Mouse (Mus musculus) liver, embryonic 14.5 days (tissue): ENCODE measurements around the gene Il1f8. TPM values are rescaled to one million over a fixed set of nuclear protein-coding genes. Genes with fewer than 3 reads are reported as not detected.
"Not testable (repeated sequence)": the region's sequence is repeated elsewhere in the genome, so short reads cannot be mapped to it uniquely, and the experiment has no call there.

Source experiments
- ATAC-seq: fragments of 200-750 bp; cut with Nextera tagmentation; 2 replicates; pipeline ENCODE4 v1.8.0; 2017; ENCODE audit warnings: moderate number of reproducible peaks, mild to moderate bottlenecking, moderate library complexity; ENCODE audit not compliant: insufficient read depth
- DNase-seq, 3 experiments: peaks; one replicate each; pipeline ENCODE4 v3.0.0-alpha.2; 2012 to 2013; ENCODE audit warnings: low read depth in 3 of 3, low spot score in 3 of 3
- H3K27ac ChIP-seq: fragments of 300-500 bp; sonication (generic); 2 replicates; pipeline ENCODE4 v1.5.1; 2014; ENCODE audit warnings: moderate library complexity, mild to moderate bottlenecking, control low read depth, inconsistent platforms
- H3K27me3 ChIP-seq: fragments of 300-500 bp; sonication (generic); 2 replicates; pipeline ENCODE4 v1.6.1; 2014; ENCODE audit warnings: mild to moderate bottlenecking, low read length, moderate library complexity; ENCODE audit not compliant: control insufficient read depth, insufficient read depth
- H3K36me3 ChIP-seq: fragments of 300-500 bp; sonication (generic); replicated peaks from 2 replicates; pipeline ENCODE4 v1.6.1; 2014; ENCODE audit warnings: low read depth; ENCODE audit not compliant: control insufficient read depth, insufficient read depth
- H3K4me1 ChIP-seq, 2 experiments: fragments of 200-500 bp in 1 of 2; fragments of 300-500 bp in 1 of 2; sonication (generic) in 1 of 2; replicated peaks; 2 replicates each; pipeline ENCODE4 v1.6.1; 2012 to 2014; ENCODE audit warnings: antibody characterized with exemption in 1 of 2, inconsistent platforms in 1 of 2, low read length in 1 of 2; ENCODE audit not compliant: control insufficient read depth in 2 of 2, insufficient read depth in 2 of 2
- H3K4me2 ChIP-seq: fragments of 300-500 bp; sonication (generic); 2 replicates; pipeline ENCODE4 v1.6.1; 2014; ENCODE audit warnings: low read depth, mild to moderate bottlenecking, control low read depth, moderate library complexity
- H3K4me3 ChIP-seq, 2 experiments: fragments of 200-500 bp in 1 of 2; fragments of 300-500 bp in 1 of 2; sonication (generic) in 1 of 2; 2 replicates each; pipeline ENCODE4 v1.5.1; 2012 to 2014; ENCODE audit warnings: low read depth in 2 of 2, low read length in 2 of 2, mild to moderate bottlenecking in 2 of 2, control low read depth in 1 of 2, inconsistent platforms in 1 of 2, moderate library complexity in 1 of 2; ENCODE audit not compliant: insufficient read depth in 1 of 2
- H3K9ac ChIP-seq: fragments of 300-500 bp; sonication (generic); replicated peaks from 2 replicates; pipeline ENCODE4 v1.6.1; 2014; ENCODE audit warnings: mild to moderate bottlenecking, control low read depth, moderate library complexity
- H3K9me3 ChIP-seq: fragments of 300-500 bp; sonication (generic); 2 replicates; pipeline ENCODE4 v1.6.1; 2016; ENCODE audit warnings: low read length, mixed read lengths; ENCODE audit not compliant: control insufficient read depth
- CTCF ChIP-seq: IDR thresholded peaks from 2 replicates; pipeline ENCODE4 v1.5.1; 2016; ENCODE audit warnings: antibody characterized with exemption, low read depth, control low read depth
- EP300 ChIP-seq: IDR thresholded peaks from 2 replicates; pipeline ENCODE4 v1.6.1; 2016; ENCODE audit warnings: antibody characterized with exemption, low read depth
- WGBS: fragments of 180-500 bp; shearing (Covaris S2); extraction: QIAGEN DNeasy Blood & Tissue Kit; methylation state at CpG from one replicate; pipeline ENCODE4 v1.1.7; 2014; ENCODE audit not compliant: insufficient replicate concordance; 5-methylcytosine and 5-hydroxymethylcytosine counted together
- polyA plus RNA-seq, 2 experiments: library from polyadenylated mRNA; depleted of rRNA in 1 of 2; stranded (reverse) in 1 of 2; unstranded in 1 of 2; fragments of >200 nt; fragmentation: Nextera tagmentation in 1 of 2; extraction: Ambion mirVana in 1 of 2; gene quantifications; 2 replicates each; pipeline versions ENCODE4 v1.2.1 to v1.2.3; 2012 to 2014

The Il1f8 gene
- polyA plus RNA-seq (2012; rRNA removed) (not detected in 2 replicates), polyA plus RNA-seq (2014; fragmentation: Nextera tagmentation; extraction: Ambion mirVana) (not detected in 2 replicates)

- H3K4me1 ChIP-seq, result no peaks in the 10 kb centered on the region
- no peak within 1 kb of the TSS for H3K27ac ChIP-seq
- no peaks in the 10 kb centered on the region for H3K9me3 ChIP-seq
- H3K9ac ChIP-seq, result no peak within 1 kb of the TSS
- TF ChIP-seq EP300, result no peak
- no peak for TF ChIP-seq CTCF
- no peaks in the 10 kb centered on the region for H3K36me3 ChIP-seq
- no peak within 1 kb of the TSS for H3K4me3 ChIP-seq
- no peak for ATAC-seq
- no peak within 1 kb of the TSS for H3K4me2 ChIP-seq
- 50% methylated on average over 2 of the region's 2 CpGs for WGBS
- no peaks in the 10 kb centered on the region for H3K27me3 ChIP-seq
- DNase-seq, result no peak
Observed at GRCm38 (mm10) chr2:24152861-24153260, at the start of gene Il1f8. Gene Il1f8 (plus strand): TSS chr2:24153161.

DNA sequence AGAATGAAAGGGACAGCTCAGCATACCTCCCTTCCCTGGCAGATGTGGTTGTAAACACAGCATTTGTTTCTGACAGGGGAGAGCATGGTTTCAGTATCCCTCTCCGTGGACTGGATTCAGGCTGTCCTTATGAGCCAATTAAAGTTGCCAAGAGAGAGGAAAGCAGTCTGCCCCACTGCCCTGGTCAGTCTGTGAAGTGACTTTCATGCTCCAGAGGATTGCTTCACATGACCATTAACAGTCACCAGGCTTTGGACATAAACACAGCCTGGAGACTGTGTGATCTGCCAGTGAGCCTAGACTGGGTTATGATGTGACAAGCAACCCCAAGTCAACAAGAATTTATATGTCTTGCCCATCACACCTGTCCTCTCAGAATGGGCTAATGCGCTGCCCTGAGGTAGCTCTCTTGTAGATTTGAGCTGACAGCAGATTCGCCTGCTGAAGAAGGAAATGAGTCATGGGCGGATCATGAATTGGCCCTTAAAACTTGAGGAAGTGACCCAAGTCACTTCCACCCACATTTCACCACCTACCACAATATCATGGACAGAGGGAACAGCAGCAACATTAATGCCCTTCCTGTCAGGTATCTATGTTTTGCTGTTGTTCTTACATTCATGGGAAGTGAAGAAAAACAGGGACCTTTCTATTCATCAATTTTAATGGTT lies 49.2 kb upstream of the Il1f8 start:
- H3K9me3 ChIP-seq, result no peaks in the 10 kb centered on the region
- H3K27ac ChIP-seq, result no peak overlapping the region
- TF ChIP-seq CTCF, result no peak
- TF ChIP-seq EP300, result no peak
- H3K4me2 ChIP-seq, result no peak overlapping the region
- no peaks in the 10 kb centered on the region for H3K27me3 ChIP-seq
- ATAC-seq (no peak), DNase-seq (no peak)
- H3K4me1 ChIP-seq, result no peaks in the 10 kb centered on the region
- H3K9ac ChIP-seq, result no peak overlapping the region
- WGBS, result 37% methylated on average over 4 of the region's 4 CpGs
- no peaks in the 10 kb centered on the region for H3K36me3 ChIP-seq
- no peak overlapping the region for H3K4me3 ChIP-seq

GRCm38 (mm10) chr2:24109085-24109484 lies 43.9 kb upstream of the Il1f8 start:
- TF ChIP-seq EP300 (no peak), CTCF (no peak)
- ATAC-seq, result no peak
- Histone ChIP-seq H3K36me3 (no peaks in the 10 kb centered on the region), H3K9me3 (no peaks in the 10 kb centered on the region), H3K4me2 (no peak overlapping the region), H3K4me3 (no peak overlapping the region), H3K4me1 (no peaks in the 10 kb centered on the region), H3K27ac (no peak overlapping the region), H3K27me3 (no peaks in the 10 kb centered on the region), H3K9ac (no peak overlapping the region)
- DNase-seq, result no peak

- no peaks in the 10 kb centered on the region for H3K27me3 ChIP-seq
- no peak overlapping the region for H3K4me2 ChIP-seq
- no peaks in the 10 kb centered on the region for H3K36me3 ChIP-seq
- no peak for TF ChIP-seq CTCF
- no peak for TF ChIP-seq EP300
- H3K9me3 ChIP-seq, result no peaks in the 10 kb centered on the region
- no peak overlapping the region for H3K27ac ChIP-seq
- no peak overlapping the region for H3K4me3 ChIP-seq
- no peaks in the 10 kb centered on the region for H3K4me1 ChIP-seq
- WGBS, result 53% methylated on average over 1 of the region's 1 CpGs
- DNase-seq (no peak), ATAC-seq (no peak)
- no peak overlapping the region for H3K9ac ChIP-seq
Observed at GRCm38 (mm10) chr2:24134373-24134772, 18.6 kb upstream of the Il1f8 start.

DNA sequence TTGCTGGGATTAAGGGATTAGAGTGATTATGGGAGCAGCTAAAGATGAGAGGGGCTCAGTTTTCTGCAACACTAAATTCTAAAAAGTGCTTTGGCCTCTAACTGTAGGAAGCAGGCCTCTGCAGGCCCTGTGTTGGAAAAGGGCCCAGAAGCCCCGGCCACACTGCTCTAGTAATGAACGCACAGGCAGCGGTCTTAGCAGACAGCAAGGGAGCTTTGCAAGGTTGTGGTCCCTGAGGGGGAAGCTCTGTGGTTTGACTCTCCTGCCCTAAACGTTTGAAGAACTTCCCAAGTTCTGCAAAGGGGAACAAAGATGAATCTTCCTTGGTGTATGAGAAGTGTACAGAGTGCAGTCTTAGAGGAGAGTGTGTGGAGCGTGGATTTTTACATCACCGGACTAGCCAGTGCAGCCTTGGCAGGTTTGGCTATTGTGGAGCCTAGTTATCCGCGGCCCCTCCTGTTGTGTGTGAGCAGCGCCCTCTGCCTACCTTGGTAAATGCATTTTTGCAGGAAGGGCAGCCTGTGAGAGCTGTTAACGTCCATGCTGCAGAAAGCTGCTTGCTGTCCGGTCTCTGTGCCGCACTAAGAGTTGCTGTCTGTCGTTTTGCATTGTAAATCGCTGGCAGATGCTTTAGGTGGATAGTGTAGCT lies 28.8 kb downstream of the Il1f8 start:
- peak in 1 of 3 experiments; percentile 10 for DNase-seq
- not testable (repeated sequence) for H3K27me3 ChIP-seq, H3K4me1 ChIP-seq, ATAC-seq, H3K27ac ChIP-seq, H3K36me3 ChIP-seq, H3K9me3 ChIP-seq, H3K4me3 ChIP-seq, H3K9ac ChIP-seq, H3K4me2 ChIP-seq
- 9% methylated on average over 14 of the region's 14 CpGs for WGBS
- peak; percentile 43; the same call in 1 of the 2 replicates for TF ChIP-seq CTCF

- H3K4me2 ChIP-seq, H3K4me1 ChIP-seq, ATAC-seq, H3K9me3 ChIP-seq, H3K4me3 ChIP-seq, DNase-seq, H3K36me3 ChIP-seq, H3K27me3 ChIP-seq, H3K9ac ChIP-seq, H3K27ac ChIP-seq: not testable (repeated sequence)
- WGBS, result 49% methylated on average over 13 of the region's 13 CpGs
Observed at GRCm38 (mm10) chr2:24182423-24183147, 29.6 kb downstream of the Il1f8 start.

DNA sequence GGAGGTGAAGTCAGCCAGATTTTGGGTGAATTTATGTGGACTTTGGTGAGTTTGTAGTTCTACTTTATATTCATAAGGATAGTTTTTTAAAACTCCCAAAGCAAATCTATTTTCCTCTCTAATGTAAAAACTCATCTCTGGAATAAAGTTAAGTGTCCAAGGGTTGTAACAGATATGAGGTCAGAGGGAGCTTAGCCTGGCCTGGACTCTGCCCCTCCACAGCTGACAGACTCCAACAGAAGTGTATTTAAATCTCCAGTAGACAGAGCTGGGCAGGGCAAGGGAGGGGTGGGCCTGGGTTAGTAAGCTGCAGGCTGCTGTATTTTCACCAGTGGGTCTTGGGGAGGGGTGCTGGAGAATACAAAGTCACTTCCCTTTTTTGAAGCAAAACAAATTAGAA lies 31.1 kb downstream of the Il1f8 start:
- not testable (repeated sequence) for H3K4me2 ChIP-seq, H3K4me3 ChIP-seq, H3K27me3 ChIP-seq, H3K9ac ChIP-seq, H3K4me1 ChIP-seq, H3K27ac ChIP-seq, H3K9me3 ChIP-seq, ATAC-seq, H3K36me3 ChIP-seq, DNase-seq
